Comparison of ENCODE assay signal across 18 mouse cellular contexts in the genomic region with DNA sequence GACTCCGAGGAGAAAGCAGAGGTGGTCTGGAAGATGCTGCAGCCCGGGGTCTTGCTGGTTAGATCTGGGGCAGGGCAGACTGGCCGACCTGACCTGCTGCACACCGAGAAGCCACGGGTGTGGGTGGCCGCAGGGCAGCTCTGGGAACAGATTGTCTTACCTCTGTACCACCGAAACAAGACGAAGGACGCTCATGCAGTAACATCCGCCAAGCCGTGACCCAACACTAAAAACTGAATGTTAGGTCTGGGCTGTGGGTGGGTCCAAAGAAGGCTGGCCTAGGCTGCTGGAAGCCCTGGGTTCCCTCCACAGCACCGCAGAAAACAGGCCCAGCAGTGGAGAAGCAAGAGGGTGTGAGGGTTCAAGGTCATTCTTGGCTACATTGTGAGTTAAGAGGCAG.
"Had no signal": no experiment of that assay in that cellular context is flagged by ENCODE, and none has a peak within 500 bp of the region (broad histone marks: within the 10 kb centered on the region; RNA-seq: fewer than 3 reads in every experiment).

No protein-coding gene starts in this region.

- H3K4me3 ChIP-seq: midbrain, embryonic 10.5 days; midbrain, embryonic 12.5 days; myocyte; neural tube, embryonic 13.5 days; neural tube, embryonic 15.5 days had no signal

- H3K27me3 ChIP-seq: midbrain, embryonic 12.5 days; neural tube, embryonic 13.5 days; neural tube, embryonic 15.5 days had no signal

- DNase-seq: lung, adult 18-20 months; lung, embryonic 14.5 days; lung, postnatal 10 days; lung, postnatal 4 days; midbrain, embryonic 14.5 days; retina, postnatal 1 day; right cerebral cortex, adult 18-20 months; right cerebral cortex, postnatal 25 days; right cerebral cortex, postnatal 4 days; spleen, adult 18-20 months; thymus, adult 18-20 months; thymus, postnatal 14 days; thymus, postnatal 36 days had no signal

- H3K9me3 ChIP-seq: midbrain, embryonic 10.5 days; neural tube, embryonic 13.5 days; neural tube, embryonic 15.5 days had no signal

- H3K27ac ChIP-seq: midbrain, embryonic 10.5 days; midbrain, embryonic 12.5 days; neural tube, embryonic 13.5 days; neural tube, embryonic 15.5 days had no signal
